Mouse (Mus musculus) CH12.LX (cell line): Measurements from ENCODE around the gene Map6. TPM values are rescaled to one million over a fixed set of nuclear protein-coding genes. Genes with fewer than 3 reads are reported as not detected.

Experiments
- DNase-seq: peaks from one replicate; pipeline ENCODE4 v3.0.0-alpha.2; 2013; ENCODE audit errors: extremely low read depth
- H3K27ac ChIP-seq: 2 replicates; pipeline ENCODE4 v1.5.1; 2012; ENCODE audit warnings: low read depth, mild to moderate bottlenecking, control low read depth, moderate library complexity; ENCODE audit not compliant: insufficient read depth
- H3K27me3 ChIP-seq: replicated peaks from 2 replicates; pipeline ENCODE3; 2012; ENCODE audit warnings: inconsistent platforms
- H3K36me3 ChIP-seq, 2 experiments: replicated peaks in 1 of 2; 2 replicates each; pipeline versions ENCODE3 to v1.6.1; 2012; ENCODE audit warnings: inconsistent platforms in 1 of 2, low read length in 1 of 2, mild to moderate bottlenecking in 1 of 2, mixed read lengths in 1 of 2, moderate library complexity in 1 of 2; ENCODE audit not compliant: control insufficient read depth in 1 of 2, insufficient read depth in 1 of 2
- H3K4me1 ChIP-seq, 2 experiments: 2 replicates each; pipeline ENCODE4 v1.6.1; 2012; ENCODE audit warnings: inconsistent platforms in 1 of 2, moderate library complexity in 1 of 2; ENCODE audit not compliant: insufficient read depth in 2 of 2, control insufficient read depth in 1 of 2
- H3K4me2 ChIP-seq: 2 replicates; pipeline ENCODE4 v1.6.1; 2012; ENCODE audit warnings: low read depth, mild to moderate bottlenecking, control low read depth; ENCODE audit not compliant: poor library complexity, insufficient read depth, severe bottlenecking
- H3K4me3 ChIP-seq, 3 experiments: fragments of 150-350 bp in 1 of 3; sonication (generic) in 1 of 3; replicated peaks in 1 of 3; 2 replicates each; pipeline versions ENCODE3 to v1.5.1; 2011 to 2012; ENCODE audit warnings: low read depth in 2 of 3, low read length in 2 of 3, mild to moderate bottlenecking in 2 of 3, moderate library complexity in 2 of 3, control low read depth in 1 of 3, improper control_type of control experiment in 1 of 3, inconsistent platforms in 1 of 3, mixed read lengths in 1 of 3; ENCODE audit not compliant: poor library complexity in 1 of 3
- H3K79me2 ChIP-seq: replicated peaks from 2 replicates; pipeline ENCODE4 v1.6.1; 2012; ENCODE audit warnings: mild to moderate bottlenecking, moderate library complexity; ENCODE audit not compliant: control insufficient read depth, poor library complexity, insufficient read depth, severe bottlenecking; ENCODE audit errors: extremely low read depth
- H3K9ac ChIP-seq: 2 replicates; pipeline ENCODE4 v1.6.1; 2012; ENCODE audit warnings: low read depth, mild to moderate bottlenecking, control low read depth, moderate library complexity; ENCODE audit not compliant: insufficient read depth
- H3K9me3 ChIP-seq: replicated peaks from 2 replicates; pipeline ENCODE3; 2012; ENCODE audit warnings: low read length, inconsistent platforms, mixed read lengths
- CHD1 ChIP-seq: IDR thresholded peaks from 2 replicates; pipeline ENCODE4 v1.6.1; 2012; ENCODE audit warnings: low read depth, low read length, improper control_type of control experiment, inconsistent platforms
- CTCF ChIP-seq, 2 experiments: IDR thresholded peaks in 1 of 2; conservative IDR thresholded peaks in 1 of 2; 2 replicates each; pipeline ENCODE4 v1.5.1; 2011 to 2012; ENCODE audit warnings: low read depth in 2 of 2, low read length in 2 of 2, improper control_type of control experiment in 1 of 2, inconsistent platforms in 1 of 2, mild to moderate bottlenecking in 1 of 2, moderate library complexity in 1 of 2
- E2F4 ChIP-seq: IDR thresholded peaks from 2 replicates; pipeline ENCODE4 v1.6.1; 2011; ENCODE audit warnings: low read depth, low read length, improper control_type of control experiment; ENCODE audit not compliant: insufficient replicate concordance
- EP300 ChIP-seq: IDR thresholded peaks from 2 replicates; pipeline ENCODE4 v1.6.1; 2011; ENCODE audit warnings: low read length, improper control_type of control experiment
- ETS1 ChIP-seq: conservative IDR thresholded peaks from 2 replicates; pipeline ENCODE4 v1.6.1; 2012; ENCODE audit warnings: low read depth, mild to moderate bottlenecking, inconsistent platforms, low read length, improper control_type of control experiment, moderate library complexity
- GABPA ChIP-seq: IDR thresholded peaks from 2 replicates; pipeline ENCODE4 v1.6.1; 2012; ENCODE audit warnings: low read depth, low read length, improper control_type of control experiment, inconsistent platforms; ENCODE audit not compliant: insufficient replicate concordance
- JUN ChIP-seq: IDR thresholded peaks from 2 replicates; pipeline ENCODE4 v1.6.1; 2011; ENCODE audit warnings: low read depth, mild to moderate bottlenecking, low read length, improper control_type of control experiment, moderate library complexity; ENCODE audit not compliant: insufficient read depth
- JUND ChIP-seq: conservative IDR thresholded peaks from 2 replicates; pipeline ENCODE4 v1.6.1; 2011; ENCODE audit warnings: low read depth, low read length, improper control_type of control experiment
- KAT2A ChIP-seq: IDR thresholded peaks from 2 replicates; pipeline ENCODE4 v1.6.1; 2012; ENCODE audit warnings: low read length, improper control_type of control experiment, inconsistent platforms; ENCODE audit not compliant: insufficient replicate concordance
- MAFK ChIP-seq: IDR thresholded peaks from 2 replicates; pipeline ENCODE4 v1.6.1; 2011; ENCODE audit warnings: low read length, improper control_type of control experiment; ENCODE audit not compliant: insufficient replicate concordance
- MEF2A ChIP-seq: IDR thresholded peaks from 2 replicates; pipeline ENCODE4 v1.6.1; 2014; ENCODE audit warnings: low read depth, mild to moderate bottlenecking, inconsistent platforms, low read length, improper control_type of control experiment, borderline replicate concordance
- MXI1 ChIP-seq: IDR thresholded peaks from 2 replicates; pipeline ENCODE4 v1.6.1; 2011; ENCODE audit warnings: mild to moderate bottlenecking, low read depth, low read length, improper control_type of control experiment
- MYC ChIP-seq: IDR thresholded peaks from 2 replicates; pipeline ENCODE4 v1.6.1; 2011; ENCODE audit warnings: low read depth, mild to moderate bottlenecking, improper control_type of control experiment, low read length
- NRF1 ChIP-seq: IDR thresholded peaks from 2 replicates; pipeline ENCODE4 v1.6.1; 2014; ENCODE audit warnings: low read depth, mild to moderate bottlenecking, inconsistent platforms, low read length, improper control_type of control experiment, moderate library complexity
- PAX5 ChIP-seq: IDR thresholded peaks from 2 replicates; pipeline ENCODE4 v1.6.1; 2012; ENCODE audit warnings: low read length, inconsistent platforms, mixed read lengths
- RAD21 ChIP-seq: IDR thresholded peaks from 2 replicates; pipeline ENCODE4 v1.6.1; 2011; ENCODE audit warnings: low read depth, mild to moderate bottlenecking, low read length, improper control_type of control experiment, moderate library complexity
- RCOR1 ChIP-seq: conservative IDR thresholded peaks from 2 replicates; pipeline ENCODE4 v1.6.1; 2012; ENCODE audit warnings: low read depth, mild to moderate bottlenecking, inconsistent platforms, low read length, improper control_type of control experiment
- SIN3A ChIP-seq: IDR thresholded peaks from 2 replicates; pipeline ENCODE4 v1.6.1; 2012; ENCODE audit warnings: low read length, improper control_type of control experiment, inconsistent platforms
- SMC3 ChIP-seq: IDR thresholded peaks from 2 replicates; pipeline ENCODE4 v1.6.1; 2011; ENCODE audit warnings: low read depth, low read length, improper control_type of control experiment
- UBTF ChIP-seq: IDR thresholded peaks from 2 replicates; pipeline ENCODE4 v1.6.1; 2012; ENCODE audit warnings: low read depth, mild to moderate bottlenecking, inconsistent platforms, low read length, improper control_type of control experiment, moderate library complexity
- USF2 ChIP-seq: conservative IDR thresholded peaks from 2 replicates; pipeline ENCODE4 v1.6.1; 2011; ENCODE audit warnings: low read depth, low read length, improper control_type of control experiment
- ZC3H11A ChIP-seq: IDR thresholded peaks from 2 replicates; pipeline ENCODE4 v1.6.1; 2012; ENCODE audit warnings: low read depth, mild to moderate bottlenecking, inconsistent platforms, low read length, improper control_type of control experiment
- ZMIZ1 ChIP-seq: IDR thresholded peaks from 2 replicates; pipeline ENCODE4 v1.6.1; 2012; ENCODE audit warnings: low read depth, mild to moderate bottlenecking, inconsistent platforms, low read length, improper control_type of control experiment
- dilution Hi-C: fragments of 300-500 bp; cut with MboI; formaldehyde crosslinking; loops from 2 replicates; pipeline ENCODE4 v1.14.3; 2020; ENCODE audit warnings: low sequenced_read_pairs; ENCODE audit not compliant: extremely low pct_unique_long_range_greater_than_20kb, extremely low pct_ligation_motif_present
- in situ Hi-C: fragments of 300-500 bp; cut with MboI; formaldehyde crosslinking; loops from 3 replicates; pipeline ENCODE4 v1.14.3; 2019; ENCODE audit warnings: low sequenced_read_pairs, low pct_ligation_motif_present, low pct_unique_long_range_greater_than_20kb, mixed read lengths
- polyA plus RNA-seq: library from polyadenylated mRNA; unstranded; fragments of >175 nt; gene quantifications from 2 replicates; pipeline ENCODE4 v1.2.1, GENCODE M21; 2012; ENCODE audit warnings: low read depth; ENCODE audit not compliant: insufficient read length
- total RNA-seq, 2 experiments: library from RNA; depleted of rRNA; stranded (reverse); fragments of 300-350 nt in 1 of 2; fragments of >200 nt in 1 of 2; gene quantifications; 2 replicates each; pipeline ENCODE4 v1.2.3; 2012 to 2014

Gene Map6
- total and polyA plus RNA-seq, 3 experiments, result 0.32 to 1.4 (median 1.1) TPM

DNA sequence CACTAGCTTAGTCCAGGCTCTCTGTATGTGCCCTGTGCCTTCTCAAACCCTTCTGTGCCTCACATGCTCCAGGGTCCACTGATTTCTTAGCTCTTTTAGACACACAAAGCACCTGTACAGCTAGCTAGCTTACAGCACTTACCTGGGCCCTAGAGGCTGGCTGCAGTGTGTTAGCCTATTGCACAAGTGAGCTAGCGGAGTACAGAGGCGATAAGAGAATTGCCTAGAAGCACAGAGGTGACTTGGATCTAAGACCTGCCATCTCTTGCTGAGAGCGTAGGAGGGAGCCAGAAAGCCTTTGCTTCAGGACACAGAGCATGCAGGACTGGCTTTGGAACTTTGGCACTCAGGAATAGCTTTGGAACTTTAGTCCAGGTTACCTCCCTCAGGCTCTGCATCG is 40.0 kb upstream of the Map6 start:
- dilution Hi-C loops, result no loop called here
- no peaks in the 10 kb centered on the region for H3K4me1 ChIP-seq

GRCm38 (mm10) chr7:99228825-99229224 is 38.4 kb upstream of the Map6 start:
- Histone ChIP-seq H3K27me3 (peaks cover 9% of the 10 kb centered on the region), H3K9me3 (no peaks in the 10 kb centered on the region), H3K4me1 (no peaks in the 10 kb centered on the region), H3K79me2 (no peaks in the 10 kb centered on the region), H3K9ac (no peak overlapping the region), H3K36me3 (no peaks in the 10 kb centered on the region), H3K27ac (no peak overlapping the region), H3K4me2 (no peak overlapping the region), H3K4me3 (no peak overlapping the region)
- TF ChIP-seq MAFK (no peak), MYC (no peak), JUND (no peak), ZMIZ1 (no peak), NRF1 (no peak), EP300 (no peak), E2F4 (no peak), ZC3H11A (no peak), CHD1 (no peak), JUN (no peak), USF2 (no peak), RCOR1 (no peak), CTCF (conservative IDR thresholded peaks at IDR 0.05 in 1 of 2, IDR thresholded peaks at IDR 0.05 in 1 of 2; ENCODE audit: low read depth in 2 of 2, low read length in 2 of 2) (no peak), GABPA (no peak), SIN3A (no peak), SMC3 (no peak), KAT2A (no peak), MXI1 (no peak)
- dilution Hi-C loops, result no loop called here
- in situ Hi-C loops, result no loop called here
- DNase-seq, result no peak

More for the DNA sequence above, 40.0 kb upstream of the Map6 start:
- H3K36me3 ChIP-seq, result no peaks in the 10 kb centered on the region
- H3K27me3 ChIP-seq, result peaks cover 14% of the 10 kb centered on the region
- TF ChIP-seq RAD21, result no peak
- no peak for TF ChIP-seq UBTF
- no peak for TF ChIP-seq MAFK
- no peak for TF ChIP-seq MEF2A
- no peak for TF ChIP-seq JUN
- no peak for TF ChIP-seq ETS1
- no peak for TF ChIP-seq PAX5
- no peaks in the 10 kb centered on the region for H3K9me3 ChIP-seq
- no peak overlapping the region for H3K9ac ChIP-seq
- no peaks in the 10 kb centered on the region for H3K79me2 ChIP-seq
- H3K27ac ChIP-seq, result no peak overlapping the region
- in situ Hi-C loops, result no loop called here
- H3K4me3 ChIP-seq, result no peak overlapping the region
- DNase-seq, result no peak
- H3K4me2 ChIP-seq, result no peak overlapping the region
